Mouse (Mus musculus) hindbrain, embryonic 13.5 days (tissue): ENCODE measurements around the gene Nkain2. TPM values are rescaled to one million over a fixed set of nuclear protein-coding genes. Genes with fewer than 3 reads are reported as not detected.
"Not testable (repeated sequence)": the region's sequence is repeated elsewhere in the genome, so short reads cannot be mapped to it uniquely, and the experiment has no call there.

Source experiments
- ATAC-seq: fragments of 200-750 bp; cut with Nextera tagmentation; 2 replicates; pipeline ENCODE4 v1.8.0; 2017; ENCODE audit warnings: moderate TSS enrichment; ENCODE audit not compliant: low FRiP score
- H3K27ac ChIP-seq: fragments of 300-500 bp; sonication (generic); 2 replicates; pipeline ENCODE4 v1.5.1; 2015; ENCODE audit warnings: inconsistent platforms, mild to moderate bottlenecking, moderate library complexity
- H3K27me3 ChIP-seq: fragments of 300-500 bp; sonication (generic); 2 replicates; pipeline ENCODE4 v1.6.1; 2015; ENCODE audit warnings: mild to moderate bottlenecking, inconsistent platforms
- H3K36me3 ChIP-seq: fragments of 300-500 bp; sonication (generic); 2 replicates; pipeline ENCODE4 v1.6.1; 2015; ENCODE audit warnings: mild to moderate bottlenecking, inconsistent platforms
- H3K4me1 ChIP-seq: fragments of 300-500 bp; sonication (generic); replicated peaks from 2 replicates; pipeline ENCODE4 v1.6.1; 2015; ENCODE audit warnings: inconsistent platforms
- H3K4me2 ChIP-seq: fragments of 300-500 bp; sonication (generic); 2 replicates; pipeline ENCODE4 v1.6.1; 2015; ENCODE audit warnings: inconsistent platforms, mild to moderate bottlenecking, moderate library complexity
- H3K4me3 ChIP-seq: fragments of 300-500 bp; sonication (generic); 2 replicates; pipeline ENCODE4 v1.5.1; 2015; ENCODE audit warnings: mild to moderate bottlenecking, inconsistent platforms
- H3K9ac ChIP-seq: fragments of 300-500 bp; sonication (generic); 2 replicates; pipeline ENCODE4 v1.6.1; 2015; ENCODE audit warnings: mild to moderate bottlenecking, inconsistent platforms
- H3K9me3 ChIP-seq: fragments of 300-500 bp; sonication (generic); 2 replicates; pipeline ENCODE4 v1.6.1; 2016; ENCODE audit warnings: inconsistent platforms
- WGBS: fragments of 180-500 bp; shearing (Covaris S2); methylation state at CpG from one replicate; pipeline ENCODE4 v1.1.7; 2015; 5-methylcytosine and 5-hydroxymethylcytosine counted together
- polyA plus RNA-seq: library from polyadenylated mRNA; unstranded; fragments of >200 nt; fragmentation: Nextera tagmentation; extraction: Ambion mirVana; gene quantifications from 2 replicates; pipeline ENCODE4 v1.2.1, GENCODE M21; 2015

The Nkain2 gene
- polyA plus RNA-seq, 1 experiment from 2014 or later, result 9.5 TPM

DNA sequence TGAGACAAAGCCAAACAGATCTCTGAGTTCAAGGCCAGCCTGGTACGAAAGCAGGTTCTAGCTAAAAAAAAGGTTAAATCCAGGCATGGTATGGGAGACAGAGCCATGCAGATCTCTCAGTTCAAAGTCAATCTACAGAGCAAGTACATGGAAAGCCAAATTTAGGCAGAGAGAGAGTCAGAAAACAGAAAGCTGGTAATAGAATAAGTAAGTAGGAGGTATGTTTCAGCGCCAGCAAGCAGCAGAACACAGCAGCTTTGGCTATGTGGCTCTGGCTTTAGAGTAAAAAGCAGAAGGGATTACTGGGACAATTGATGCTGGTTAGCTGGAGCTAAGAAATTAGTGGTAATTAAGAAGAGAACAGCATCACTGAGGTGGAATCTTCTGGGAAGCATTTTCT, 151.3 kb downstream of the Nkain2 start:
- H3K27ac ChIP-seq, result no peak overlapping the region
- no peaks in the 10 kb centered on the region for H3K4me1 ChIP-seq
- 91% methylated on average over 2 of the region's 2 CpGs for WGBS
- H3K4me3 ChIP-seq, result no peak overlapping the region
- no peaks in the 10 kb centered on the region for H3K27me3 ChIP-seq
- no peak for ATAC-seq
- H3K9ac ChIP-seq, result no peak overlapping the region
- no peaks in the 10 kb centered on the region for H3K36me3 ChIP-seq
- no peaks in the 10 kb centered on the region for H3K9me3 ChIP-seq
- no peak overlapping the region for H3K4me2 ChIP-seq

DNA sequence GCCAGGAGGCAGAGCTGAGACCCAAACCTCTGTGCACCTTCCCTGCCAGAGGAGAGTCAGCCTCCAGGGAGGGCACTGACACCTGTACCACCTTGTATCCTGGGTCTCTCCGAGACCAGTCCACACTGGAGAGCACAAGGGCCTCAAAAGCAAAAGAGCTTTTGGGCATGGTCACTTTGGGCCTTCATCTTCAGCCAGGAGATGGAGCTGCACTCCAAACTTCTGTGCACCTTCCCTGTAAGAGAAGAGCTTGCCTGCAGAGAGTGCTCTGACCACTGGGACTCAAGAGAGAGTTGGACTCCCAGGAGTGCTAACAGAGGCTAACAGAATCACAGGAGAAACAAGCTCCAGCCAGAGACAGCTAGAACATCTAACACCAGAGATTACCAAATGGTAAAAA, 183.7 kb downstream of the Nkain2 start:
- not testable (repeated sequence) for H3K27me3 ChIP-seq, H3K36me3 ChIP-seq, H3K4me1 ChIP-seq, H3K9ac ChIP-seq, H3K4me3 ChIP-seq, H3K27ac ChIP-seq, ATAC-seq, H3K4me2 ChIP-seq, H3K9me3 ChIP-seq
- 67% methylated on average over 1 of the region's 1 CpGs for WGBS

DNA sequence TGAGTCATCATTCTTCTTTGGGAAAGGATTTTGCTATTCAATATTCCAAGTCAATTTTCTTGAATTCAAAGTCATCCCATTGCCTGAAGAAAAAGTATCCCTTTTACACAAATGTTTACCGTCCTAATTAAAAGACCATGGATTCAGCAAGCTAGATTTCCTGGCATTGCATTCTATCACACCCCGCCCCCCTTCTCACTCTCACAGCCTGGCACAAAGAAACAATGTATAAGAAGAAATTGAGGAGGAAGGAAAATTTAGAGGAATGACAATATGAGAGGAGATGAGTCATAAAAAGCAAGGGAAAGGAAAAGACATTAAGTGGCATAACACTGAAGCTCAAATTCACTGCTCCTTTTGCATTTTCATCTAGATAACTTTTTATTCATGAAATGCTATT, 193.6 kb downstream of the Nkain2 start:
- no peak overlapping the region for H3K4me2 ChIP-seq
- ATAC-seq, result no peak
- H3K27me3 ChIP-seq, result no peaks in the 10 kb centered on the region
- no peaks in the 10 kb centered on the region for H3K9me3 ChIP-seq
- H3K4me3 ChIP-seq, result no peak overlapping the region
- H3K9ac ChIP-seq, result no peak overlapping the region
- no peak overlapping the region for H3K27ac ChIP-seq
- H3K4me1 ChIP-seq, result no peaks in the 10 kb centered on the region
- WGBS, result 89% methylated on average over 2 of the region's 2 CpGs
- H3K36me3 ChIP-seq, result no peaks in the 10 kb centered on the region

DNA sequence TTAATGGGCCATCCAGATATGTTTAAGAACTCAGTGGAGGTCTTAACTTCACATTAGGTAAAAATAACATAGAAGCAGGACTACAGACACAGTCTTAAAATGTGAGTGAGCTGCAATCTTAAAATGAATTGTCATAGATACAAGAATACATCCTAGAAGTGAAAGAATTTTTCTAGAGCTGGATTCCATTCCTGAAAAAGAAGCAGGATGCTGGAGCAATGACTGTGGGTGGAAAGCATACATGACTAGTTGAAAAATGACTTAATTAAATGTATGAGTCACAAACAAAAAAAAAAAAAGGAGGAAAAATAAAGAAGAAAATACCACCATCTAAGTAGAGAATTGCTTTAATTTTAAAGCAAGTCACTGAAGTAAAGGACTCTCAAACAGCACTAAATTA, 205.7 kb downstream of the Nkain2 start:
- ATAC-seq, result no peak
- H3K4me2 ChIP-seq, result no peak overlapping the region
- H3K27ac ChIP-seq, result no peak overlapping the region

DNA sequence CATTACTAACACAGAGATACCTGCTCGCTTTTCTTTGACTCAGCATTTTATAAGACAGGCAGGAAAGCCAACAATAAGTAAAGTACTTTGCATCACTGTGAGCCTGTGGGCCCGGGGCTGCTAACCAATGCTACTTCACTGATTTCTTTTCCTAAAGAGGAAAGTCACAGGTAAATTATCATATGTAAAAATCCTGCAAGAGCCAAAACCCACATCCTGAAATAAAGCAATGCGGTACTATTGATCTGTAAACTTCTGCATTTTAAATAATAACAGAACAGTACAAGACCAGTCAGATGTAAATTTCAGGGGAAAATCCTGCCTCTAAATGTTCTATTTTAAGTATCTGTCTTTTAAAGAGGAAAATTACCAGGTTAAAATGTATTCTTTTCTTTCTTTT, 250.0 kb downstream of the Nkain2 start:
- ATAC-seq, result no peak
- WGBS, result 56% methylated on average over 3 of the region's 3 CpGs
- Histone ChIP-seq H3K9ac (no peak overlapping the region), H3K4me1 (no peaks in the 10 kb centered on the region), H3K4me3 (no peak overlapping the region), H3K27ac (no peak overlapping the region), H3K4me2 (no peak overlapping the region), H3K36me3 (no peaks in the 10 kb centered on the region), H3K9me3 (no peaks in the 10 kb centered on the region), H3K27me3 (no peaks in the 10 kb centered on the region)

More for the DNA sequence above, 205.7 kb downstream of the Nkain2 start:
- H3K9me3 ChIP-seq, result no peaks in the 10 kb centered on the region
- H3K4me3 ChIP-seq, result no peak overlapping the region
- no peak overlapping the region for H3K9ac ChIP-seq
- H3K27me3 ChIP-seq, result no peaks in the 10 kb centered on the region
- H3K36me3 ChIP-seq, result no peaks in the 10 kb centered on the region
- no peaks in the 10 kb centered on the region for H3K4me1 ChIP-seq

DNA sequence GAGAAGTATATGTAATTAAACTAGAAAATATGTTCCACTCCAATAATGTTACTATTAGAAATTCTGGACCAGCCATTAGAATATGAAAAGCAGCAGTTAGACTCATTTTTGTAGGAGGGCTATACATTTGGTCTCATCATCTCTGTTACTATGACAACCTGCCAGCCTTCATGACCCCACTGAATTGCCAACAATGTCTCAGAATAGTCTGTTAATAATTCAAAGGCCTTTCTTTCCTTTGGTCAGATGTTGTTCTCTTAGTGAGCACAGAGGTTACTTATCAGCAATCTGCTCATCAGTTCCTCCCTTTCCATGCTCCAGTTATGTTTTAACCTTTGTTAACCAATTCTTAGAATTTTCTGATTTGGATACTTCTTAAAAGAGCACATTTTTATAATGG, 251.1 kb downstream of the Nkain2 start:
- H3K27me3 ChIP-seq, result no peaks in the 10 kb centered on the region
- H3K4me3 ChIP-seq, result no peak overlapping the region
- no peaks in the 10 kb centered on the region for H3K9me3 ChIP-seq
- no peaks in the 10 kb centered on the region for H3K36me3 ChIP-seq
- H3K4me2 ChIP-seq, result no peak overlapping the region
- no peaks in the 10 kb centered on the region for H3K4me1 ChIP-seq
- no peak for ATAC-seq
- no peak overlapping the region for H3K27ac ChIP-seq
- no peak overlapping the region for H3K9ac ChIP-seq

DNA sequence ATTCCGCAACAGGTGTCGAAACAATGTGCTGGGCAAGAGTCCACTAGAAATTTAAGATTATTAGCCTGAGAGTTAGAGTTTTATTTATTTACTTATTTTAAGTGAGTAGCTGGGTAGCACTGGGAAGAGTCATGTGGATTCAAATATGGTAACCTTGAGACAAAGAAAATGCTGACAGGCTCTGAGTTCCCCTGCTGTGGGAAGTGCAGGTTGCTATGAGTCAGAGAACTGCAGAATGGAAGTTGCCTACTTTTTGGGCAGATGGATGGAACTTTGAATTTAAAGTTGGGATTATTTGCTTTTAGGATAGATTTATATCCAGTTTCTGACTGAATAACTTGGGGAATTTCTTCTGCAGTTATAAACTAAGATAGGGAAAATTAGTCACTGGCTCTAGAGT, 259.2 kb downstream of the Nkain2 start:
- no peak for ATAC-seq
- Histone ChIP-seq H3K4me2 (no peak overlapping the region), H3K27ac (no peak overlapping the region), H3K4me3 (no peak overlapping the region), H3K9me3 (no peaks in the 10 kb centered on the region), H3K27me3 (no peaks in the 10 kb centered on the region), H3K4me1 (no peaks in the 10 kb centered on the region), H3K9ac (no peak overlapping the region), H3K36me3 (no peaks in the 10 kb centered on the region)
- 98% methylated on average over 2 of the region's 2 CpGs for WGBS

DNA sequence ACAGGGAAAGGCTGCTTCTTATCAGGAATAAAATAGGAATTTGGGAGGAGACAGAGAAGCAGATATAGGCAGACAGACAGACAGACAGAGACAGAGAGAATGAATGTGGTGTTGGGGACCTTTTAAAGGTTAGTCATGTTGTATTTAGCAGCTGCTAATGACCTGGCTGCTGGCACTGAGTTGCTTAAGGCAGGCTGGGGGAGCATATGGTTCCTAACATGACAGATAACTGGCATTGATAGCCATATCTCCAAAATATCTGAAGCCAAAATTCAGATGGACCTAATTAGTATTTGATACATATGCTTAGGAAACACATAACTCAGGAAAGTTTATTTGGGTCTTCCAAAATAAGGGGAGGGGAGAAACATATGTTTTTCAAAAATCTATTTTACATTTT, 285.8 kb downstream of the Nkain2 start:
- Histone ChIP-seq H3K4me2 (no peak overlapping the region), H3K4me3 (no peak overlapping the region), H3K27me3 (no peaks in the 10 kb centered on the region), H3K36me3 (no peaks in the 10 kb centered on the region), H3K9ac (no peak overlapping the region), H3K4me1 (no peaks in the 10 kb centered on the region), H3K27ac (no peak overlapping the region), H3K9me3 (no peaks in the 10 kb centered on the region)
- ATAC-seq, result no peak

DNA sequence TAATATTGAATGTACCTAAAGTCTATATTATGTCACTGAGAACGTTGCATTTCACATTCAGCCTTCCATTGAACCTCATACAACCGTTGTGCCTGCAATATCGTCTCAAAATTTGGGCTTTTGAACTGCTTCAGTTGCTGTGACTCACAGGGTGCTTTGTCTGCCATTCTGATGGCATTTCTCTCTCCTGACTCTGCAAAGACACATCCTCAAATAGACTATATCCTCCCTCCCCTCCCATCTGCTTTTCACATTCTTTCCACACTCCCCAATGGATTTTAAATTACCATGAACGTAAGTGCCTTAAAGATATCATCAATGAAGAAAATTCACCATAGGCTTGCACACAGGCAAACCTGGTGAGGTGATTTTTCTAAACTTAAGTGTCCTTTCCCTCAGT, 287.5 kb downstream of the Nkain2 start:
- Histone ChIP-seq H3K4me1 (no peaks in the 10 kb centered on the region), H3K4me3 (no peak overlapping the region), H3K36me3 (no peaks in the 10 kb centered on the region), H3K27me3 (no peaks in the 10 kb centered on the region), H3K4me2 (no peak overlapping the region), H3K9me3 (no peaks in the 10 kb centered on the region), H3K9ac (no peak overlapping the region), H3K27ac (no peak overlapping the region)
- WGBS, result 78% methylated on average over 4 of the region's 4 CpGs
- ATAC-seq, result no peak

DNA sequence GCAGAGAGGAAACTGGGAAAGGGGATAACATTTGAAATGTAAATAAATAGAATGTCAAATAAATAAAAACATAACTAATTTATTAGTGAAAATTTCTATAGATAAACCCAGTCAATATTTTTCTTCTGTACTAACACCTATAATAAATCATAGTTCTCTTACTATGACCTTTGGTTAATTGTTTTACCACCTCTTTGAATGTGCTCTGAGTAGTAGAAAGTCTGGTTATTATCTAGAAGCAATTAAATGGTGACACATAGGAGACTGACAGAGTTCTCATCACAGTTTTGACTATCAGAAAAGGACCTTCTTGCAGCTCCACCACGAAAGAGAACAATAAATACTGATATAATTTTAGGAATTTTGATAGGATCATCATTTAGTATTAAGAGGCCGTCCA, 295.3 kb downstream of the Nkain2 start:
- Histone ChIP-seq H3K4me2 (no peak overlapping the region), H3K4me1 (no peaks in the 10 kb centered on the region), H3K9me3 (no peaks in the 10 kb centered on the region), H3K27me3 (no peaks in the 10 kb centered on the region), H3K36me3 (no peaks in the 10 kb centered on the region), H3K4me3 (no peak overlapping the region), H3K9ac (no peak overlapping the region), H3K27ac (no peak overlapping the region)
- ATAC-seq, result no peak
- WGBS, result 74% methylated on average over 2 of the region's 2 CpGs

DNA sequence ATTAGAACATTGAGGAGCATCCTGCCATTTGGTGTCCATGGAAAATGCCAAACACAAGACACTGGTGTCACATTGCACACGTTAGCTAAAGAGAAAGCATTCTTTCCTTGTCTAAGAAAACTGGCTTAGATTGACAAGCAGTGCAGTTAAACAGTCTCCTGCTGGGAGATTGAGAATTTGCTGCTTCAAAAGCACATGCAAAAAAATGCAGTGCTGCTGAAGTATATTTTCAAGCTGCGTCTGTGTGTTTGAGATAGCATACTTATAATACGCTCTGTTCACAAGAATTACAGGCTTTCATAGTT, 313.0 kb downstream of the Nkain2 start:
- 36% methylated on average over 3 of the region's 3 CpGs for WGBS
- ATAC-seq, result 0 out of 2 replicates have a peak, but pooled peaks have one; percentile 36

DNA sequence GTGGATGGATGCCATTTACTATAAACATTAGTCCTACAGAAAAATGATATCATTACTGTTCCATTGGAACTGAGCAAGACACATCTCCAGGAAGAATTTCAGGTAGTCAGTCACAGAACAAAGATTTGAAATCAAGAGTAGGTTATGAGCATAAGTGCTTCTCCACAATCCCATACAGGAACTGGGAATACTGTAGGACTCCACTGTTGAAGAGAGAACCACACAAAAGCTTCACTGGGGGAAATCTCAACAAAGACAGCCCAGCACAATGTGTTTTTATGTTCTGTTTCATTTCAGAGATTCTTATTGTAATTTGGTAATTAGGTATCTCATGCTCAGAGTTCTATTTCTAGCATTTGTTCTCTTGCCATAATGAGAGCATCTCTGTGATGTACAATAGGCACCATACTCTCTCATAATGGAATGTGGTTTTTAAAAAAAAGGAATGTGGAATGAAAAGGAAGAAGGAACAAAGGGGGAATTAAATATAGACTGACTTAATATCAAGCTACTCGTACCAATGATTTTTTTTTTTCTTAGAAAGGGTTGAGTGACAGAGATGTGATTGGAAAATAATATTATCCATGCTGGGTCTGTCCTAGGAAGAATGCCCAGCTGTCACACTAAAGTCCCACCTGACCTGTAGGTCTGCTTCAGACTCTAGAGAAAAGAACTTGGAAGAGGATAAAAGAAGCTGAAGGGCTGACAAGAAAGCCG, 313.5 kb downstream of the Nkain2 start:
- Histone ChIP-seq H3K9ac (no peak overlapping the region), H3K9me3 (no peaks in the 10 kb centered on the region), H3K4me2 (no peak overlapping the region), H3K4me1 (peaks cover 4% of the 10 kb centered on the region; the same call in 1 of the 2 replicates), H3K27ac (no peak overlapping the region), H3K27me3 (no peaks in the 10 kb centered on the region), H3K36me3 (no peaks in the 10 kb centered on the region), H3K4me3 (no peak overlapping the region)
- 0 out of 2 replicates have a peak, but pooled peaks have one; percentile 39 for ATAC-seq
- 29% methylated on average over 2 of the region's 2 CpGs for WGBS

More for the DNA sequence above, 313.0 kb downstream of the Nkain2 start:
- peaks cover 4% of the 10 kb centered on the region; the same call in 1 of the 2 replicates for H3K4me1 ChIP-seq
- no peaks in the 10 kb centered on the region for H3K9me3 ChIP-seq
- H3K27ac ChIP-seq, result no peak overlapping the region
- H3K4me3 ChIP-seq, result no peak overlapping the region
- H3K27me3 ChIP-seq, result no peaks in the 10 kb centered on the region
- H3K9ac ChIP-seq, result no peak overlapping the region
- no peak overlapping the region for H3K4me2 ChIP-seq
- H3K36me3 ChIP-seq, result no peaks in the 10 kb centered on the region

DNA sequence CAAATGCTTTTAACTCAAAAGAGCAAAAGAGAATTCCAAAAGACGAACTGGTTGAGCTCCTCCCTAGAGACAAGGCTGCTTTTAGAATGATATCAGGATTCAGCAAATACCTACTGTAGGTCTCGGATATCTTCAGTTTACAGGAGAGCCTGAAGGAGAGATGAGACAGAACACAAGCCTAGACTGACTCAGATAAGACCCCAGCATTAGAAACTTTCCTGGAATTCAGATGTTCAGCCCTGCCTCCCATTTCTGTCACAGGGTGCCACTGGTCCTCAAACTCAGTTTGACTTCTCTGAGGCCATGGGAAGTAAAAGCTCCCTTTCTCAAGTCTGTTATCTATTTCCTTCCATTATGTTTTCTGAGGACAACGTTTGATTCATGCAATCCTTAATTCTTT, 332.6 kb downstream of the Nkain2 start:
- Histone ChIP-seq H3K4me1 (no peaks in the 10 kb centered on the region), H3K27me3 (no peaks in the 10 kb centered on the region), H3K27ac (no peak overlapping the region), H3K36me3 (no peaks in the 10 kb centered on the region), H3K9me3 (no peaks in the 10 kb centered on the region), H3K9ac (no peak overlapping the region), H3K4me3 (no peak overlapping the region), H3K4me2 (no peak overlapping the region)
- WGBS, result 81% methylated on average over 3 of the region's 3 CpGs
- no peak for ATAC-seq
